Mouse (Mus musculus): ENCODE measurements around the gene Ms4a18. TPM values are rescaled to one million over a fixed set of nuclear protein-coding genes. Genes with fewer than 3 reads are reported as not detected.
"Not testable (repeated sequence)": the region's sequence is repeated elsewhere in the genome, so short reads cannot be mapped to it uniquely, and the experiment has no call there.

Gene Ms4a18
- polyA plus RNA-seq (2012; rRNA removed) (0.02 TPM in 1 of 2 replicates, not detected in the other), polyA plus RNA-seq (2014; fragmentation: Nextera tagmentation; extraction: Ambion mirVana) (not detected in 2 replicates)

GRCm38 (mm10) chr19:11017891-11018290 lies at the start of gene Ms4a18:
Gene Ms4a18, minus strand, starts transcription at chr19:11018031.
- no peaks in the 10 kb centered on the region for H3K9me3 ChIP-seq (ENCODE audit: control insufficient read depth, low read length)
- DNase-seq (ENCODE audit: low read depth in 3 of 3, low spot score in 3 of 3) (no peak), ATAC-seq (ENCODE audit: insufficient read depth) (no peak)
- H3K9ac ChIP-seq (replicated peaks) = no peak within 1 kb of the TSS
- 67% methylated on average over 3 of the region's 3 CpGs for WGBS (ENCODE audit: insufficient replicate concordance)
- H3K4me1 ChIP-seq (replicated peaks; ENCODE audit: control insufficient read depth in 2 of 2, insufficient read depth in 2 of 2, low read length in 1 of 2) = no peaks in the 10 kb centered on the region
- H3K27me3 ChIP-seq (ENCODE audit: control insufficient read depth, insufficient read depth, low read length) = no peaks in the 10 kb centered on the region
- no peak for TF ChIP-seq CTCF (IDR thresholded peaks at IDR 0.05; ENCODE audit: low read depth)
- TF ChIP-seq EP300 (IDR thresholded peaks at IDR 0.05; ENCODE audit: low read depth) = no peak
- H3K27ac ChIP-seq = no peak within 1 kb of the TSS
- no peak within 1 kb of the TSS for H3K4me2 ChIP-seq (ENCODE audit: low read depth)
- H3K36me3 ChIP-seq (replicated peaks; ENCODE audit: control insufficient read depth, insufficient read depth, low read depth) = no peaks in the 10 kb centered on the region
- H3K4me3 ChIP-seq (ENCODE audit: insufficient read depth in 1 of 2, low read depth in 2 of 2, low read length in 2 of 2) = no peak within 1 kb of the TSS

GRCm38 (mm10) chr19:11065202-11065875 lies 47.5 kb upstream of the Ms4a18 start:
- WGBS (ENCODE audit: insufficient replicate concordance) = 14% methylated on average over 2 of the region's 2 CpGs
- TF ChIP-seq CTCF (IDR thresholded peaks at IDR 0.05; ENCODE audit: low read depth) (0 out of 2 replicates have a peak, but pooled peaks have one; percentile 5), EP300 (IDR thresholded peaks at IDR 0.05; ENCODE audit: low read depth) (no peak)
- H3K9ac ChIP-seq (replicated peaks) = no peak overlapping the region
- no peaks in the 10 kb centered on the region for H3K27me3 ChIP-seq (ENCODE audit: control insufficient read depth, insufficient read depth, low read length)
- no peak overlapping the region for H3K4me3 ChIP-seq (ENCODE audit: insufficient read depth in 1 of 2, low read depth in 2 of 2, low read length in 2 of 2)
- no peaks in the 10 kb centered on the region for H3K4me1 ChIP-seq (replicated peaks; ENCODE audit: control insufficient read depth in 2 of 2, insufficient read depth in 2 of 2, low read length in 1 of 2)
- H3K4me2 ChIP-seq (ENCODE audit: low read depth) = no peak overlapping the region
- no peaks in the 10 kb centered on the region for H3K36me3 ChIP-seq (replicated peaks; ENCODE audit: control insufficient read depth, insufficient read depth, low read depth)
- ATAC-seq (ENCODE audit: insufficient read depth) (no peak), DNase-seq (ENCODE audit: low read depth in 3 of 3, low spot score in 3 of 3) (no peak)
- H3K27ac ChIP-seq = no peak overlapping the region
- no peaks in the 10 kb centered on the region for H3K9me3 ChIP-seq (ENCODE audit: control insufficient read depth, low read length)

- Histone ChIP-seq H3K4me1 (replicated peaks; ENCODE audit: control insufficient read depth in 2 of 2, insufficient read depth in 2 of 2, low read length in 1 of 2) (no peaks in the 10 kb centered on the region), H3K27ac (no peak overlapping the region), H3K9me3 (ENCODE audit: control insufficient read depth, low read length) (no peaks in the 10 kb centered on the region), H3K4me3 (ENCODE audit: insufficient read depth in 1 of 2, low read depth in 2 of 2, low read length in 2 of 2) (no peak overlapping the region), H3K27me3 (ENCODE audit: control insufficient read depth, insufficient read depth, low read length) (no peaks in the 10 kb centered on the region), H3K4me2 (ENCODE audit: low read depth) (no peak overlapping the region), H3K9ac (replicated peaks) (no peak overlapping the region), H3K36me3 (replicated peaks; ENCODE audit: control insufficient read depth, insufficient read depth, low read depth) (no peaks in the 10 kb centered on the region)
- WGBS (ENCODE audit: insufficient replicate concordance) = 29% methylated on average over 1 of the region's 1 CpGs
- no peak for TF ChIP-seq CTCF (IDR thresholded peaks at IDR 0.05; ENCODE audit: low read depth)
- TF ChIP-seq EP300 (IDR thresholded peaks at IDR 0.05; ENCODE audit: low read depth) = no peak
- DNase-seq (ENCODE audit: low read depth in 3 of 3, low spot score in 3 of 3) = no peak
- no peak for ATAC-seq (ENCODE audit: insufficient read depth)
Measured at GRCm38 (mm10) chr19:11060900-11061299, 43.1 kb upstream of the Ms4a18 start.

- no peak for ATAC-seq (ENCODE audit: insufficient read depth)
- no peak overlapping the region for H3K27ac ChIP-seq
- TF ChIP-seq EP300 (IDR thresholded peaks at IDR 0.05; ENCODE audit: low read depth) = no peak
- no peak for TF ChIP-seq CTCF (IDR thresholded peaks at IDR 0.05; ENCODE audit: low read depth)
Measured at GRCm38 (mm10) chr19:11059967-11060366, 42.1 kb upstream of the Ms4a18 start.

GRCm38 (mm10) chr19:11055700-11056099 lies 37.9 kb upstream of the Ms4a18 start:
- not testable (repeated sequence) for H3K4me1 ChIP-seq (replicated peaks; ENCODE audit: control insufficient read depth in 2 of 2, insufficient read depth in 2 of 2, low read length in 1 of 2); H3K9me3 ChIP-seq (ENCODE audit: control insufficient read depth, low read length); H3K27ac ChIP-seq; H3K36me3 ChIP-seq (replicated peaks; ENCODE audit: control insufficient read depth, insufficient read depth, low read depth); H3K27me3 ChIP-seq (ENCODE audit: control insufficient read depth, insufficient read depth, low read length); H3K4me3 ChIP-seq (ENCODE audit: insufficient read depth in 1 of 2, low read depth in 2 of 2, low read length in 2 of 2); ATAC-seq (ENCODE audit: insufficient read depth); DNase-seq (ENCODE audit: low read depth in 3 of 3, low spot score in 3 of 3); H3K4me2 ChIP-seq (ENCODE audit: low read depth); H3K9ac ChIP-seq (replicated peaks)
- WGBS (ENCODE audit: insufficient replicate concordance) = 76% methylated on average over 1 of the region's 1 CpGs

More at GRCm38 (mm10) chr19:11059967-11060366, 42.1 kb upstream of the Ms4a18 start:
- Histone ChIP-seq H3K36me3 (replicated peaks; ENCODE audit: control insufficient read depth, insufficient read depth, low read depth) (no peaks in the 10 kb centered on the region), H3K4me3 (ENCODE audit: insufficient read depth in 1 of 2, low read depth in 2 of 2, low read length in 2 of 2) (no peak overlapping the region), H3K9me3 (ENCODE audit: control insufficient read depth, low read length) (no peaks in the 10 kb centered on the region), H3K9ac (replicated peaks) (no peak overlapping the region), H3K27me3 (ENCODE audit: control insufficient read depth, insufficient read depth, low read length) (no peaks in the 10 kb centered on the region), H3K4me2 (ENCODE audit: low read depth) (no peak overlapping the region), H3K4me1 (replicated peaks; ENCODE audit: control insufficient read depth in 2 of 2, insufficient read depth in 2 of 2, low read length in 1 of 2) (no peaks in the 10 kb centered on the region)
- no peak for DNase-seq (ENCODE audit: low read depth in 3 of 3, low spot score in 3 of 3)
